Mouse (Mus musculus): ENCODE measurements at regions not wholly inside any gene's neighbourhood (a gene's known extent, or its start where the extent isn't known, plus 50 kb on each side); places are given as distances from the start of the nearest gene placed in this dataset.

- no peak for TF ChIP-seq CTCF (IDR thresholded peaks at IDR 0.05; ENCODE audit: extremely low read depth, insufficient read depth, insufficient read length, insufficient replicate concordance)
- TF ChIP-seq POLR2A (IDR thresholded peaks at IDR 0.05; ENCODE audit: low read depth, low read length) = no peak
These were observed 148.3 kb downstream of the Irx5 start for GRCm38 (mm10) chr8:92505552-92506281.

Measured in spleen, adult 2 months (tissue).